Mouse (Mus musculus): ENCODE results near the gene Abcf2. TPM values are rescaled to one million over a fixed set of nuclear protein-coding genes. Genes with fewer than 3 reads are reported as not detected.

Abcf2 gene
- total RNA-seq, 2 experiments from 2014 or later = 108 to 112 TPM

GRCm38 (mm10) chr5:24602751-24603343 lies 25.6 kb upstream of the Abcf2 start:
- peak; percentile 95 for DNase-seq (ENCODE audit: low spot score)

GRCm38 (mm10) chr5:24601911-24602750 lies 24.9 kb upstream of the Abcf2 start:
- peak; percentile 83 for DNase-seq (ENCODE audit: low spot score)

- DNase-seq (ENCODE audit: low spot score) = no peak
Observed at GRCm38 (mm10) chr5:24601071-24601835, 24.0 kb upstream of the Abcf2 start.

- DNase-seq (ENCODE audit: low spot score) = peak; percentile 91
Observed at GRCm38 (mm10) chr5:24600236-24600635, 23.0 kb upstream of the Abcf2 start.

GRCm38 (mm10) chr5:24599137-24599536 lies 21.9 kb upstream of the Abcf2 start:
- DNase-seq (ENCODE audit: low spot score) = no peak

- peak; percentile 58 for DNase-seq (ENCODE audit: low spot score)
Observed at GRCm38 (mm10) chr5:24598570-24599006, 21.3 kb upstream of the Abcf2 start.

- no peak for DNase-seq (ENCODE audit: low spot score)
Observed at GRCm38 (mm10) chr5:24597901-24598569, 20.8 kb upstream of the Abcf2 start.

- peak; percentile 83 for DNase-seq (ENCODE audit: low spot score)
Observed at GRCm38 (mm10) chr5:24597221-24597728, 20.0 kb upstream of the Abcf2 start.

- DNase-seq (ENCODE audit: low spot score) = peak; percentile 59
Observed at GRCm38 (mm10) chr5:24596519-24597171, 19.4 kb upstream of the Abcf2 start.

GRCm38 (mm10) chr5:24595786-24596380 lies 18.6 kb upstream of the Abcf2 start:
- no peak for DNase-seq (ENCODE audit: low spot score)

- no peak for DNase-seq (ENCODE audit: low spot score)
Observed at GRCm38 (mm10) chr5:24595261-24595660, 18.0 kb upstream of the Abcf2 start.

- no peak for DNase-seq (ENCODE audit: low spot score)
Observed at GRCm38 (mm10) chr5:24594346-24594745, 17.1 kb upstream of the Abcf2 start.

- DNase-seq (ENCODE audit: low spot score) = no peak
Observed at GRCm38 (mm10) chr5:24593928-24594327, 16.7 kb upstream of the Abcf2 start.

- no peak for DNase-seq (ENCODE audit: low spot score)
Observed at GRCm38 (mm10) chr5:24593230-24593629, 16.0 kb upstream of the Abcf2 start.

- DNase-seq (ENCODE audit: low spot score) = no peak
Observed at GRCm38 (mm10) chr5:24592471-24593160, 15.3 kb upstream of the Abcf2 start.

GRCm38 (mm10) chr5:24591796-24592470 lies 14.7 kb upstream of the Abcf2 start:
- DNase-seq (ENCODE audit: low spot score) = no peak

GRCm38 (mm10) chr5:24591268-24591721 lies 14.0 kb upstream of the Abcf2 start:
- DNase-seq (ENCODE audit: low spot score) = no peak

GRCm38 (mm10) chr5:24589511-24590500 lies 12.5 kb upstream of the Abcf2 start:
- DNase-seq (ENCODE audit: low spot score) = no peak

Data from gastrocnemius, adult 18-20 months (tissue).